Mouse (Mus musculus) heart, embryonic 16.5 days (tissue): ENCODE results near the gene Plekhg1. TPM values are rescaled to one million over a fixed set of nuclear protein-coding genes. Genes with fewer than 3 reads are reported as not detected.

Experiments
- ATAC-seq: fragments of 200-750 bp; cut with Nextera tagmentation; replicated peaks from 2 replicates; pipeline ENCODE4 v1.8.0; 2017; ENCODE audit warnings: moderate number of reproducible peaks; ENCODE audit not compliant: insufficient read depth, low FRiP score; ENCODE audit errors: extremely low read depth
- H3K27ac ChIP-seq: fragments of 300-500 bp; sonication (generic); 2 replicates; pipeline ENCODE4 v1.5.1; 2014; ENCODE audit warnings: mild to moderate bottlenecking, low read length, control low read depth, moderate library complexity
- H3K27me3 ChIP-seq: fragments of 300-500 bp; sonication (generic); 2 replicates; pipeline ENCODE4 v1.6.1; 2014; ENCODE audit warnings: low read length, mixed read lengths; ENCODE audit not compliant: control insufficient read depth, insufficient read depth
- H3K36me3 ChIP-seq: fragments of 300-500 bp; sonication (generic); 2 replicates; pipeline ENCODE4 v1.6.1; 2014; ENCODE audit not compliant: control insufficient read depth, insufficient read depth
- H3K4me1 ChIP-seq: fragments of 300-500 bp; sonication (generic); 2 replicates; pipeline ENCODE4 v1.6.1; 2014; ENCODE audit warnings: low read length, mixed read lengths; ENCODE audit not compliant: control insufficient read depth, insufficient read depth
- H3K4me2 ChIP-seq: fragments of 300-500 bp; sonication (generic); 2 replicates; pipeline ENCODE4 v1.6.1; 2014; ENCODE audit warnings: low read depth, mild to moderate bottlenecking, control low read depth, low read length
- H3K4me3 ChIP-seq: fragments of 300-500 bp; sonication (generic); 2 replicates; pipeline ENCODE4 v1.5.1; 2014; ENCODE audit warnings: mild to moderate bottlenecking, control low read depth, low read length
- H3K9ac ChIP-seq: fragments of 300-500 bp; sonication (generic); 2 replicates; pipeline ENCODE4 v1.6.1; 2014; ENCODE audit warnings: low read length, control low read depth
- H3K9me3 ChIP-seq: fragments of 300-500 bp; sonication (generic); replicated peaks from 2 replicates; pipeline ENCODE4 v1.6.1; 2016; ENCODE audit warnings: low read length; ENCODE audit not compliant: control insufficient read depth
- WGBS: fragments of 180-500 bp; shearing (Covaris S2); extraction: QIAGEN DNeasy Blood & Tissue Kit; methylation state at CpG from one replicate; pipeline ENCODE4 v1.1.7; 2014; 5-methylcytosine and 5-hydroxymethylcytosine counted together
- polyA plus RNA-seq: library from polyadenylated mRNA; unstranded; fragments of >200 nt; fragmentation: Nextera tagmentation; extraction: Ambion mirVana; gene quantifications from 2 replicates; pipeline ENCODE4 v1.2.1, GENCODE M21; 2015

The Plekhg1 gene
- polyA plus RNA-seq, 1 experiment from 2014 or later, result 9.3 TPM

GRCm38 (mm10) chr10:3763199-3763598 lies 23.0 kb downstream of the Plekhg1 start:
- Histone ChIP-seq H3K27me3 (no peaks in the 10 kb centered on the region), H3K4me1 (no peaks in the 10 kb centered on the region; the same call in 1 of the 2 replicates), H3K27ac (no peak overlapping the region), H3K9ac (no peak overlapping the region), H3K36me3 (no peaks in the 10 kb centered on the region), H3K9me3 (no peaks in the 10 kb centered on the region), H3K4me2 (no peak overlapping the region), H3K4me3 (no peak overlapping the region)
- 49% methylated on average over 3 of the region's 3 CpGs for WGBS
- ATAC-seq, result no peak; the same call in 1 of the 2 replicates

- Histone ChIP-seq H3K9ac (no peak overlapping the region), H3K4me1 (peaks cover under 1% of the 10 kb centered on the region; the same call in 1 of the 2 replicates), H3K9me3 (0 out of 2 replicates have a peak, but pooled peaks cover 3% of the 10 kb centered on the region), H3K4me2 (no peak overlapping the region), H3K27ac (no peak overlapping the region), H3K27me3 (no peaks in the 10 kb centered on the region), H3K4me3 (no peak overlapping the region), H3K36me3 (peaks cover 4% of the 10 kb centered on the region; the same call in 1 of the 2 replicates)
- WGBS, result 85% methylated on average over 5 of the region's 5 CpGs
- ATAC-seq, result no peak
Observed at GRCm38 (mm10) chr10:3769131-3769530, 29.0 kb downstream of the Plekhg1 start.

- H3K4me3 ChIP-seq, result no peak overlapping the region
- H3K36me3 ChIP-seq, result peaks cover 4% of the 10 kb centered on the region; the same call in 1 of the 2 replicates
- H3K9me3 ChIP-seq, result 0 out of 2 replicates have a peak, but pooled peaks cover 3% of the 10 kb centered on the region
- H3K4me1 ChIP-seq, result 0 out of 2 replicates have a peak, but pooled peaks cover 2% of the 10 kb centered on the region
- H3K27me3 ChIP-seq, result no peaks in the 10 kb centered on the region
- WGBS, result 78% methylated on average over 2 of the region's 2 CpGs
- no peak for ATAC-seq
- H3K4me2 ChIP-seq, result no peak overlapping the region
- H3K27ac ChIP-seq, result no peak overlapping the region
- no peak overlapping the region for H3K9ac ChIP-seq
Observed at GRCm38 (mm10) chr10:3774330-3774729, 34.2 kb downstream of the Plekhg1 start.

- no peak overlapping the region for H3K27ac ChIP-seq
- no peak overlapping the region for H3K4me2 ChIP-seq
- 0 out of 2 replicates have a peak, but pooled peaks cover 2% of the 10 kb centered on the region for H3K4me1 ChIP-seq
- ATAC-seq, result no peak
- H3K36me3 ChIP-seq, result peaks cover 4% of the 10 kb centered on the region; the same call in 1 of the 2 replicates
- H3K27me3 ChIP-seq, result no peaks in the 10 kb centered on the region
- H3K4me3 ChIP-seq, result no peak overlapping the region
- no peak overlapping the region for H3K9ac ChIP-seq
- WGBS, result 72% methylated on average over 2 of the region's 2 CpGs
- 0 out of 2 replicates have a peak, but pooled peaks cover 3% of the 10 kb centered on the region for H3K9me3 ChIP-seq
Observed at GRCm38 (mm10) chr10:3776761-3777160, 36.6 kb downstream of the Plekhg1 start.

GRCm38 (mm10) chr10:3785362-3785761 lies 45.2 kb downstream of the Plekhg1 start:
- Histone ChIP-seq H3K4me3 (no peak overlapping the region), H3K4me1 (peaks cover 16% of the 10 kb centered on the region), H3K27ac (no peak overlapping the region), H3K36me3 (no peaks in the 10 kb centered on the region), H3K27me3 (no peaks in the 10 kb centered on the region), H3K9ac (no peak overlapping the region), H3K9me3 (no peaks in the 10 kb centered on the region), H3K4me2 (no peak overlapping the region)
- no peak for ATAC-seq
- WGBS, result 79% methylated on average over 4 of the region's 4 CpGs

- H3K4me2 ChIP-seq, result no peak overlapping the region
- no peak overlapping the region for H3K27ac ChIP-seq
Observed at GRCm38 (mm10) chr10:3786531-3786930, 46.4 kb downstream of the Plekhg1 start.

GRCm38 (mm10) chr10:3787006-3787405 lies 46.8 kb downstream of the Plekhg1 start:
- no peak for ATAC-seq
- H3K9me3 ChIP-seq, result no peaks in the 10 kb centered on the region
- H3K27me3 ChIP-seq, result no peaks in the 10 kb centered on the region
- no peak overlapping the region for H3K27ac ChIP-seq
- H3K9ac ChIP-seq, result no peak overlapping the region
- no peak overlapping the region for H3K4me3 ChIP-seq
- H3K36me3 ChIP-seq, result no peaks in the 10 kb centered on the region
- no peak overlapping the region for H3K4me2 ChIP-seq
- peaks cover 16% of the 10 kb centered on the region for H3K4me1 ChIP-seq
- WGBS, result 12% methylated on average over 5 of the region's 5 CpGs

More at GRCm38 (mm10) chr10:3786531-3786930, 46.4 kb downstream of the Plekhg1 start:
- Histone ChIP-seq H3K9ac (no peak overlapping the region), H3K27me3 (no peaks in the 10 kb centered on the region), H3K9me3 (no peaks in the 10 kb centered on the region), H3K36me3 (no peaks in the 10 kb centered on the region), H3K4me1 (peaks cover 16% of the 10 kb centered on the region), H3K4me3 (no peak overlapping the region)
- ATAC-seq, result no peak
- WGBS, result 87% methylated on average over 4 of the region's 4 CpGs

GRCm38 (mm10) chr10:3793825-3794224 lies 53.7 kb downstream of the Plekhg1 start:
- no peak for ATAC-seq
- no peaks in the 10 kb centered on the region for H3K27me3 ChIP-seq

GRCm38 (mm10) chr10:3799455-3799854 lies 59.3 kb downstream of the Plekhg1 start:
- Histone ChIP-seq H3K27ac (no peak overlapping the region), H3K27me3 (no peaks in the 10 kb centered on the region), H3K36me3 (no peaks in the 10 kb centered on the region), H3K9me3 (no peaks in the 10 kb centered on the region), H3K4me3 (no peak overlapping the region), H3K4me2 (no peak overlapping the region), H3K9ac (no peak overlapping the region), H3K4me1 (peaks cover 4% of the 10 kb centered on the region; the same call in 1 of the 2 replicates)
- ATAC-seq, result no peak

More at GRCm38 (mm10) chr10:3793825-3794224, 53.7 kb downstream of the Plekhg1 start:
- H3K9ac ChIP-seq, result no peak overlapping the region
- peaks cover 3% of the 10 kb centered on the region; the same call in 1 of the 2 replicates for H3K4me1 ChIP-seq
- H3K36me3 ChIP-seq, result no peaks in the 10 kb centered on the region
- H3K4me2 ChIP-seq, result no peak overlapping the region
- H3K27ac ChIP-seq, result no peak overlapping the region
- 73% methylated on average over 3 of the region's 3 CpGs for WGBS
- H3K4me3 ChIP-seq, result no peak overlapping the region
- no peaks in the 10 kb centered on the region for H3K9me3 ChIP-seq
